12 mouse cellular contexts compared by ENCODE assay signal in the genomic region with DNA sequence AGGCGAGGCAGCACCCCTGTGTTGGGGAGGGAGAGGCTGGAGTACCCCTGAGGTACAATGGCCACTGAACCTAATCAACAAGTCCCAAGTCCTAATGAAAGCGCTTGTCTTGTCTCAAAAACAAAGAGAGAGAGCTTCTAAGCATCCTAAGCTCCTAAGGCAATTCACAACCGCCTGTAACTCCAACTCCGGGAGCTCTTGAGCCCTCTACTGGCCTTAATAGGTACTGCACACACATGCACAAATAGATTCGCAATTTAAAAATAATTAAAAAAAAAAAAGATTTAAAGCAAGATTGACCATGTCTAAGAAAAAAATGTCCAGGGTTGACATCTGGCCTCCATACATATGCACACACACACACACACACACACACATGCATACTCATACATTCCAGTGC. TPM values are rescaled to one million over a fixed set of nuclear protein-coding genes. Genes with fewer than 3 reads are reported as not detected.
DNase-seq lines count a peak whose midpoint lies in the region; ATAC-seq lines count a peak whose summit lies in the region.
"Had no signal": no experiment of that assay in that cellular context is flagged by ENCODE, and none has a peak within 500 bp of the region (broad histone marks: within the 10 kb centered on the region; RNA-seq: fewer than 3 reads in every experiment).

No protein-coding gene starts in this region.

- H3K9me3 ChIP-seq in hindbrain, embryonic 14.5 days (ENCODE audit: control insufficient read depth, low read length) = no peaks in the 10 kb centered on the region
- H3K9me3 ChIP-seq in hindbrain, embryonic 16.5 days (ENCODE audit: control insufficient read depth, low read length) = no peaks in the 10 kb centered on the region
- no peaks in the 10 kb centered on the region for H3K9me3 ChIP-seq in embryonic facial prominence, embryonic 10.5 days
- no peaks in the 10 kb centered on the region for H3K9me3 ChIP-seq in neural tube, embryonic 15.5 days (replicated peaks)

- peak; percentile 42 for DNase-seq in hindbrain, embryonic 14.5 days (ENCODE audit: low spot score)
- DNase-seq in 3T3-L1 (ENCODE audit: low read depth, low spot score) (peak; percentile 66), ES-CJ7 (ENCODE audit: low read depth, low spot score) (peak; percentile 65)
- DNase-seq in embryonic facial prominence, embryonic 10.5 days (ENCODE audit: low spot score) = peak; percentile 19
- no peak for DNase-seq in layer of hippocampus, adult 11-12 months (ENCODE audit: low spot score)
- DNase-seq in cerebellum, adult 9-10 months = no peak

- no peak for ATAC-seq in hindbrain, embryonic 14.5 days (ENCODE audit: low FRiP score)
- ATAC-seq in hindbrain, embryonic 16.5 days = no peak
- ATAC-seq in neural tube, embryonic 15.5 days (ENCODE audit: low FRiP score) = no peak

- no peak overlapping the region for H3K4me3 ChIP-seq in hindbrain, embryonic 14.5 days (replicated peaks; ENCODE audit: low read length)
- no peak overlapping the region for H3K4me3 ChIP-seq in hindbrain, embryonic 16.5 days (ENCODE audit: low read length)
- H3K4me3 ChIP-seq in embryonic facial prominence, embryonic 10.5 days = no peak overlapping the region
- H3K4me3 ChIP-seq in neural tube, embryonic 15.5 days (replicated peaks) = no peak overlapping the region
- H3K4me3 ChIP-seq: erythroblast, embryonic 14.5 days had no signal

- 46% methylated on average over 5 of the region's 5 CpGs for WGBS in hindbrain, embryonic 14.5 days
- 36% methylated on average over 5 of the region's 5 CpGs for WGBS in hindbrain, embryonic 16.5 days
- WGBS in embryonic facial prominence, embryonic 10.5 days = 41% methylated on average over 5 of the region's 5 CpGs
- WGBS in neural tube, embryonic 15.5 days = 52% methylated on average over 5 of the region's 5 CpGs

- no peaks in the 10 kb centered on the region for H3K4me1 ChIP-seq in hindbrain, embryonic 14.5 days (replicated peaks; ENCODE audit: control insufficient read depth, insufficient read depth, low read length)
- no peaks in the 10 kb centered on the region for H3K4me1 ChIP-seq in hindbrain, embryonic 16.5 days (ENCODE audit: control insufficient read depth, insufficient read depth, low read depth, low read length)
- H3K4me1 ChIP-seq in embryonic facial prominence, embryonic 10.5 days = no peaks in the 10 kb centered on the region
- H3K4me1 ChIP-seq in neural tube, embryonic 15.5 days = peaks cover 8% of the 10 kb centered on the region

- no peak overlapping the region for H3K27ac ChIP-seq in hindbrain, embryonic 14.5 days
- H3K27ac ChIP-seq in hindbrain, embryonic 16.5 days (ENCODE audit: low read depth, low read length) = no peak overlapping the region
- no peak overlapping the region for H3K27ac ChIP-seq in embryonic facial prominence, embryonic 10.5 days (replicated peaks)
- no peak overlapping the region for H3K27ac ChIP-seq in neural tube, embryonic 15.5 days (replicated peaks)

- H3K27me3 ChIP-seq in hindbrain, embryonic 14.5 days (ENCODE audit: control insufficient read depth, insufficient read depth, low read length) = no peaks in the 10 kb centered on the region
- H3K27me3 ChIP-seq in hindbrain, embryonic 16.5 days (replicated peaks; ENCODE audit: control insufficient read depth, insufficient read depth, low read length) = no peaks in the 10 kb centered on the region
- H3K27me3 ChIP-seq in embryonic facial prominence, embryonic 10.5 days (replicated peaks; ENCODE audit: low read depth, poor library complexity, severe bottlenecking) = no peaks in the 10 kb centered on the region
- H3K27me3 ChIP-seq in neural tube, embryonic 15.5 days (replicated peaks) = no peaks in the 10 kb centered on the region

- H3K9ac ChIP-seq in hindbrain, embryonic 14.5 days = no peak overlapping the region
- H3K9ac ChIP-seq in hindbrain, embryonic 16.5 days (ENCODE audit: low read depth, low read length) = no peak overlapping the region
- H3K9ac ChIP-seq in neural tube, embryonic 15.5 days (replicated peaks) = no peak overlapping the region

- no peaks in the 10 kb centered on the region for H3K36me3 ChIP-seq in hindbrain, embryonic 14.5 days (replicated peaks; ENCODE audit: control insufficient read depth, insufficient read depth)
- no peaks in the 10 kb centered on the region for H3K36me3 ChIP-seq in hindbrain, embryonic 16.5 days (ENCODE audit: control insufficient read depth, insufficient read depth, low read length)
- no peaks in the 10 kb centered on the region for H3K36me3 ChIP-seq in embryonic facial prominence, embryonic 10.5 days (replicated peaks)
- H3K36me3 ChIP-seq in neural tube, embryonic 15.5 days = no peaks in the 10 kb centered on the region

- H3K4me2 ChIP-seq in hindbrain, embryonic 14.5 days (replicated peaks) = no peak overlapping the region
- no peak overlapping the region for H3K4me2 ChIP-seq in hindbrain, embryonic 16.5 days (ENCODE audit: low read length)
- H3K4me2 ChIP-seq in neural tube, embryonic 15.5 days = no peak overlapping the region

RNA-seq across cellular contexts. Expression of gene Epx, which starts 8.2 kb away (rescaled TPM):
- polyA plus RNA-seq in hindbrain, embryonic 14.5 days (2014; fragmentation: Nextera tagmentation; extraction: Ambion mirVana) = 0.27 TPM in 1 of 2 replicates, not detected in the other
- 0.47 and 1.4 TPM in 2 replicates for polyA plus RNA-seq in hindbrain, embryonic 16.5 days (2015; fragmentation: Nextera tagmentation; extraction: Ambion mirVana)
- polyA plus RNA-seq in embryonic facial prominence, embryonic 10.5 days (2016; fragmentation: Nextera tagmentation; extraction: Ambion mirVana) = not detected in 2 replicates
- 0.28 and 0.42 TPM in 2 replicates for polyA plus RNA-seq in neural tube, embryonic 15.5 days (2015; fragmentation: Nextera tagmentation; extraction: Ambion mirVana)

RNA-seq across cellular contexts. Expression of gene Olfr462, which starts 8.6 kb away (rescaled TPM):
- not detected in 2 replicates for polyA plus RNA-seq in hindbrain, embryonic 14.5 days (2014; fragmentation: Nextera tagmentation; extraction: Ambion mirVana)
- polyA plus RNA-seq in hindbrain, embryonic 16.5 days (2015; fragmentation: Nextera tagmentation; extraction: Ambion mirVana) = not detected in 2 replicates
- polyA plus RNA-seq in embryonic facial prominence, embryonic 10.5 days (2016; fragmentation: Nextera tagmentation; extraction: Ambion mirVana) = not detected in 2 replicates
- not detected in 2 replicates for polyA plus RNA-seq in neural tube, embryonic 15.5 days (2015; fragmentation: Nextera tagmentation; extraction: Ambion mirVana)
- polyA plus RNA-seq: erythroblast, embryonic 14.5 days; heart, embryonic 16.5 days; limb, embryonic 14.5 days; neural tube, embryonic 14.5 days had no signal

RNA-seq across cellular contexts. Expression of gene Olfr463, which starts 13.7 kb away (rescaled TPM):
- polyA plus RNA-seq in hindbrain, embryonic 14.5 days (2014; fragmentation: Nextera tagmentation; extraction: Ambion mirVana) = not detected in 2 replicates
- polyA plus RNA-seq in hindbrain, embryonic 16.5 days (2015; fragmentation: Nextera tagmentation; extraction: Ambion mirVana) = not detected in 2 replicates
- not detected in 2 replicates for polyA plus RNA-seq in embryonic facial prominence, embryonic 10.5 days (2016; fragmentation: Nextera tagmentation; extraction: Ambion mirVana)
- not detected in 2 replicates for polyA plus RNA-seq in neural tube, embryonic 15.5 days (2015; fragmentation: Nextera tagmentation; extraction: Ambion mirVana)
- polyA plus RNA-seq: erythroblast, embryonic 14.5 days; heart, embryonic 16.5 days; limb, embryonic 14.5 days; neural tube, embryonic 14.5 days had no signal

RNA-seq across cellular contexts. Expression of gene Mks1, which starts 30.5 kb away (rescaled TPM):
- 7.8 and 10.9 TPM in 2 replicates for polyA plus RNA-seq in hindbrain, embryonic 14.5 days (2014; fragmentation: Nextera tagmentation; extraction: Ambion mirVana)
- 11.3 and 12.2 TPM in 2 replicates for polyA plus RNA-seq in hindbrain, embryonic 16.5 days (2015; fragmentation: Nextera tagmentation; extraction: Ambion mirVana)
- 18.4 and 18.7 TPM in 2 replicates for polyA plus RNA-seq in embryonic facial prominence, embryonic 10.5 days (2016; fragmentation: Nextera tagmentation; extraction: Ambion mirVana)
- 12.1 and 12.4 TPM in 2 replicates for polyA plus RNA-seq in neural tube, embryonic 15.5 days (2015; fragmentation: Nextera tagmentation; extraction: Ambion mirVana)

RNA-seq across cellular contexts. Expression of gene Olfr464, which starts 37.3 kb away (rescaled TPM):
- polyA plus RNA-seq in hindbrain, embryonic 14.5 days (2014; fragmentation: Nextera tagmentation; extraction: Ambion mirVana) = 0.26 TPM in 1 of 2 replicates, not detected in the other
- 0.10 and 0.26 TPM in 2 replicates for polyA plus RNA-seq in hindbrain, embryonic 16.5 days (2015; fragmentation: Nextera tagmentation; extraction: Ambion mirVana)
- polyA plus RNA-seq in embryonic facial prominence, embryonic 10.5 days (2016; fragmentation: Nextera tagmentation; extraction: Ambion mirVana) = not detected in 2 replicates
- polyA plus RNA-seq in neural tube, embryonic 15.5 days (2015; fragmentation: Nextera tagmentation; extraction: Ambion mirVana) = 0.08 and 0.13 TPM in 2 replicates
- polyA plus RNA-seq: erythroblast, embryonic 14.5 days; heart, embryonic 16.5 days; limb, embryonic 14.5 days had no signal

Comparison
In these comparisons a context has a peak if more than half of its experiments do, and no peak if none do; other contexts are left out.
1. DNase-seq: peak in hindbrain, embryonic 14.5 days (single experiment), 3T3-L1 (single experiment), ES-CJ7 (single experiment) and embryonic facial prominence, embryonic 10.5 days (single experiment); none in layer of hippocampus, adult 11-12 months (single experiment) and cerebellum, adult 9-10 months (single experiment).